Mouse (Mus musculus): Measurements from ENCODE around the gene Med25. TPM values are rescaled to one million over a fixed set of nuclear protein-coding genes. Genes with fewer than 3 reads are reported as not detected.

Med25 gene
- polyA plus RNA-seq, 1 experiment from 2014 or later: 135 TPM

GRCm38 (mm10) chr7:44832763-44833162, 59.7 kb downstream of the Med25 start:
- Histone ChIP-seq H3K36me3 (ENCODE audit: control insufficient read depth, insufficient read depth, low read length) (peaks cover 17% of the 10 kb centered on the region), H3K4me3 (ENCODE audit: low read depth, low read length) (no peak overlapping the region), H3K9me3 (ENCODE audit: control insufficient read depth, low read length) (no peaks in the 10 kb centered on the region), H3K4me1 (replicated peaks; ENCODE audit: control insufficient read depth, insufficient read depth, low read length) (no peaks in the 10 kb centered on the region), H3K27me3 (ENCODE audit: control insufficient read depth, insufficient read depth, low read length) (no peaks in the 10 kb centered on the region), H3K4me2 (ENCODE audit: low read depth, low read length, severe bottlenecking) (no peak overlapping the region), H3K27ac (ENCODE audit: low read depth, low read length) (no peak overlapping the region), H3K9ac (ENCODE audit: low read length) (no peak overlapping the region)
- DNase-seq (ENCODE audit: low spot score): no peak
- WGBS: 83% methylated on average over 4 of the region's 4 CpGs
- no peak for ATAC-seq (replicated peaks; ENCODE audit: low FRiP score)

- H3K27ac ChIP-seq (ENCODE audit: low read depth, low read length): no peak overlapping the region
- H3K36me3 ChIP-seq (ENCODE audit: control insufficient read depth, insufficient read depth, low read length): peaks cover 17% of the 10 kb centered on the region
- H3K4me2 ChIP-seq (ENCODE audit: low read depth, low read length, severe bottlenecking): no peak overlapping the region
- DNase-seq (ENCODE audit: low spot score) (no peak), ATAC-seq (replicated peaks; ENCODE audit: low FRiP score) (no peak)
- no peaks in the 10 kb centered on the region for H3K9me3 ChIP-seq (ENCODE audit: control insufficient read depth, low read length)
- WGBS: 93% methylated on average over 5 of the region's 5 CpGs
- no peak overlapping the region for H3K4me3 ChIP-seq (ENCODE audit: low read depth, low read length)
- H3K27me3 ChIP-seq (ENCODE audit: control insufficient read depth, insufficient read depth, low read length): no peaks in the 10 kb centered on the region
- no peak overlapping the region for H3K9ac ChIP-seq (ENCODE audit: low read length)
- peaks cover 5% of the 10 kb centered on the region; the same call in 1 of the 2 replicates for H3K4me1 ChIP-seq (replicated peaks; ENCODE audit: control insufficient read depth, insufficient read depth, low read length)
Observed at GRCm38 (mm10) chr7:44828706-44829105, 63.8 kb downstream of the Med25 start.

- H3K36me3 ChIP-seq (ENCODE audit: control insufficient read depth, insufficient read depth, low read length): peaks cover 17% of the 10 kb centered on the region
- 91% methylated on average over 3 of the region's 3 CpGs for WGBS
- H3K4me2 ChIP-seq (ENCODE audit: low read depth, low read length, severe bottlenecking): no peak overlapping the region
- H3K9ac ChIP-seq (ENCODE audit: low read length): no peak overlapping the region
- ATAC-seq (replicated peaks; ENCODE audit: low FRiP score) (no peak), DNase-seq (ENCODE audit: low spot score) (no peak)
- no peaks in the 10 kb centered on the region for H3K27me3 ChIP-seq (ENCODE audit: control insufficient read depth, insufficient read depth, low read length)
- peaks cover 7% of the 10 kb centered on the region; the same call in 1 of the 2 replicates for H3K4me1 ChIP-seq (replicated peaks; ENCODE audit: control insufficient read depth, insufficient read depth, low read length)
- no peak overlapping the region for H3K4me3 ChIP-seq (ENCODE audit: low read depth, low read length)
- no peak overlapping the region for H3K27ac ChIP-seq (ENCODE audit: low read depth, low read length)
- no peaks in the 10 kb centered on the region for H3K9me3 ChIP-seq (ENCODE audit: control insufficient read depth, low read length)
Observed at GRCm38 (mm10) chr7:44826771-44827170, 65.7 kb downstream of the Med25 start.

MicroRNAs within 50 kb of the gene (microRNA counts, 519-probe panel; counts per million panel counts)
- 31.2 counts per million for microRNA mmu-miR-707

Small RNAs within 50 kb of the gene (microRNA-seq; reads per million reads assigned to microRNA genes)
- gene Mir707 (ENCODE audit: insufficient number of aligned reads): not detected

Other genes with a start within 250 kb of the Med25 start
- gene Myh14, start 221.9 kb downstream of the Med25 start, polyA plus RNA-seq (2014; fragmentation: Nextera tagmentation; extraction: Ambion mirVana): 1.7 and 2.6 TPM in 2 replicates
- gene Izumo2, start 184.0 kb downstream of the Med25 start, polyA plus RNA-seq (2014; fragmentation: Nextera tagmentation; extraction: Ambion mirVana): not detected in 2 replicates
- gene Vrk3, start 144.3 kb downstream of the Med25 start, polyA plus RNA-seq (2014; fragmentation: Nextera tagmentation; extraction: Ambion mirVana): 41.7 and 42.2 TPM in 2 replicates
- 3.9 and 4.4 TPM in 2 replicates for gene Zfp473, start 141.7 kb downstream of the Med25 start, polyA plus RNA-seq (2014; fragmentation: Nextera tagmentation; extraction: Ambion mirVana)
- 73.5 and 86.5 TPM in 2 replicates for gene Nup62, start 76.6 kb downstream of the Med25 start, polyA plus RNA-seq (2014; fragmentation: Nextera tagmentation; extraction: Ambion mirVana)
- 1.1 and 1.4 TPM in 2 replicates for gene Il4i1, start 76.3 kb downstream of the Med25 start, polyA plus RNA-seq (2014; fragmentation: Nextera tagmentation; extraction: Ambion mirVana)
- gene Atf5, start 76.1 kb downstream of the Med25 start, polyA plus RNA-seq (2014; fragmentation: Nextera tagmentation; extraction: Ambion mirVana): 3.2 and 3.4 TPM in 2 replicates
- gene Akt1s1, start 43.7 kb downstream of the Med25 start, polyA plus RNA-seq (2014; fragmentation: Nextera tagmentation; extraction: Ambion mirVana): 79.9 and 83.0 TPM in 2 replicates
- gene Tbc1d17, start 43.6 kb downstream of the Med25 start, polyA plus RNA-seq (2014; fragmentation: Nextera tagmentation; extraction: Ambion mirVana): 67.6 and 69.9 TPM in 2 replicates
- gene Pnkp, start 35.6 kb downstream of the Med25 start, polyA plus RNA-seq (2014; fragmentation: Nextera tagmentation; extraction: Ambion mirVana): 31.6 and 32.1 TPM in 2 replicates
- gene Ptov1, start 22.9 kb downstream of the Med25 start, polyA plus RNA-seq (2014; fragmentation: Nextera tagmentation; extraction: Ambion mirVana): 454 and 526 TPM in 2 replicates
- 32.9 TPM in 2 replicates for gene Fuz, start 3.4 kb upstream of the Med25 start, polyA plus RNA-seq (2014; fragmentation: Nextera tagmentation; extraction: Ambion mirVana)
- gene Ap2a1, start 36.8 kb upstream of the Med25 start, polyA plus RNA-seq (2014; fragmentation: Nextera tagmentation; extraction: Ambion mirVana): 88.8 and 93.4 TPM in 2 replicates
- 0.23 TPM in 1 of 2 replicates, not detected in the other for gene Tsks, start 50.5 kb upstream of the Med25 start, polyA plus RNA-seq (2014; fragmentation: Nextera tagmentation; extraction: Ambion mirVana)
- gene Cpt1c, start 82.1 kb upstream of the Med25 start, polyA plus RNA-seq (2014; fragmentation: Nextera tagmentation; extraction: Ambion mirVana): 26.3 and 27.2 TPM in 2 replicates
- 286 and 301 TPM in 2 replicates for gene Prmt1, start 93.9 kb upstream of the Med25 start, polyA plus RNA-seq (2014; fragmentation: Nextera tagmentation; extraction: Ambion mirVana)
- gene Irf3, start 104.9 kb upstream of the Med25 start, polyA plus RNA-seq (2014; fragmentation: Nextera tagmentation; extraction: Ambion mirVana): 75.3 and 86.0 TPM in 2 replicates
- 70.6 and 74.9 TPM in 2 replicates for gene Bcl2l12, start 106.0 kb upstream of the Med25 start, polyA plus RNA-seq (2014; fragmentation: Nextera tagmentation; extraction: Ambion mirVana)
- gene Scaf1, start 123.7 kb upstream of the Med25 start, polyA plus RNA-seq (2014; fragmentation: Nextera tagmentation; extraction: Ambion mirVana): 59.9 and 60.2 TPM in 2 replicates
- gene Rras, start 125.2 kb upstream of the Med25 start, polyA plus RNA-seq (2014; fragmentation: Nextera tagmentation; extraction: Ambion mirVana): 15.5 and 16.6 TPM in 2 replicates
- gene Prr12, start 160.2 kb upstream of the Med25 start, polyA plus RNA-seq (2014; fragmentation: Nextera tagmentation; extraction: Ambion mirVana): 16.1 and 19.2 TPM in 2 replicates
- 52.6 and 64.0 TPM in 2 replicates for gene Nosip, start 169.7 kb upstream of the Med25 start, polyA plus RNA-seq (2014; fragmentation: Nextera tagmentation; extraction: Ambion mirVana)
- 14.2 and 18.4 TPM in 2 replicates for gene Prrg2, start 170.0 kb upstream of the Med25 start, polyA plus RNA-seq (2014; fragmentation: Nextera tagmentation; extraction: Ambion mirVana)
- gene Rcn3, start 199.5 kb upstream of the Med25 start, polyA plus RNA-seq (2014; fragmentation: Nextera tagmentation; extraction: Ambion mirVana): 110 and 118 TPM in 2 replicates
- gene Fcgrt, start 211.1 kb upstream of the Med25 start, polyA plus RNA-seq (2014; fragmentation: Nextera tagmentation; extraction: Ambion mirVana): 7.1 and 7.3 TPM in 2 replicates
- gene Rps11, start 231.7 kb upstream of the Med25 start, polyA plus RNA-seq (2014; fragmentation: Nextera tagmentation; extraction: Ambion mirVana): 1,418 and 1,481 TPM in 2 replicates
- 1,136 and 1,164 TPM in 2 replicates for gene Rpl13a, start 236.0 kb upstream of the Med25 start, polyA plus RNA-seq (2014; fragmentation: Nextera tagmentation; extraction: Ambion mirVana)
- 0.45 and 0.55 TPM in 2 replicates for gene Gm45713, start 243.5 kb upstream of the Med25 start, polyA plus RNA-seq (2014; fragmentation: Nextera tagmentation; extraction: Ambion mirVana)
- 1.2 and 1.8 TPM in 2 replicates for gene Flt3l, start 243.7 kb upstream of the Med25 start, polyA plus RNA-seq (2014; fragmentation: Nextera tagmentation; extraction: Ambion mirVana)